Mouse (Mus musculus) left cerebral cortex, adult 6 months (tissue): ENCODE results near the gene Gm5725. TPM values are rescaled to one million over a fixed set of nuclear protein-coding genes. Genes with fewer than 3 reads are reported as not detected.

Experiments used
- long read RNA-seq, 2 experiments: library from polyadenylated mRNA; unstranded; transcript quantifications; one replicate each; pipeline ENCODE4 v2.0.0; 2019 to 2020
- polyA plus RNA-seq: library from polyadenylated mRNA; unstranded; fragments of <200 nt; fragmentation: Nextera tagmentation; gene quantifications from 2 replicates; pipeline ENCODE4 v1.2.3, GENCODE M21; 2021

Gm5725 gene
- polyA plus RNA-seq = not detected in 2 replicates
- long read RNA-seq, experiment 1 = 0 reads
- long read RNA-seq, experiment 2 = 0 reads

GRCm38 (mm10) chr7:21844167-21844566 is at the start of gene Gm5725:
Gene Gm5725 (minus strand): TSS chr7:21844267.

GRCm38 (mm10) chr7:21832051-21832450 is 12.0 kb downstream of the Gm5725 start, which contains the start of gene Vmn1r135:
Gene Vmn1r135 (plus strand): TSS chr7:21832351.

DNA sequence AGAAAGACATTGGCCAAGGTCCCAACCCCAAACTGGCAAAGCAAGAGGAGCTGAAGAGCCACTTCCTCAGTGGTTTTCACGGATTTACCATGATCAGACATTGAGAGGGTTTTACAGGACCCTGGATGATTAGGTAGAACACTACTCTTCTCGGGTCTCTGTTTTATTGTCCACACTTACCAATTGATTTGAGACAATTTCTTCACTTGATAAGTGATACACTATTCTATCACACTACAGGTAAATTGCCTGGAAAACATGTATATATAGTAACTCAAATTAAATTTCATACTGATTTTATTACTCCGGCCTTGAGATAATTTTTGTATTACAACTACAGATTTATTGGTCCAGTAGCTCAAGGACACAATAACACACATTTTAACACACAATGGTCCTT is 47.4 kb downstream of the Gm5725 start, which contains the start of gene Gm4177:
Gene Gm4177, minus strand, starts transcription at position 101 of the 400 bp plus-strand sequence.

Other genes with a start within 250 kb of the Gm5725 start
- gene Vmn1r132, start 230.2 kb downstream of the Gm5725 start, polyA plus RNA-seq = not detected in 2 replicates
- gene Gm4175, start 82.8 kb downstream of the Gm5725 start, polyA plus RNA-seq = not detected in 2 replicates
- gene Gm4177, start 47.5 kb downstream of the Gm5725 start, polyA plus RNA-seq = not detected in 2 replicates
- not detected in 2 replicates for gene Vmn1r135, start 11.9 kb downstream of the Gm5725 start, polyA plus RNA-seq
- gene Gm5891, start 77.0 kb upstream of the Gm5725 start, polyA plus RNA-seq = not detected in 2 replicates
- not detected in 2 replicates for gene Vmn1r137, start 150.3 kb upstream of the Gm5725 start, polyA plus RNA-seq
- not detected in 2 replicates for gene Vmn1r138, start 184.6 kb upstream of the Gm5725 start, polyA plus RNA-seq
- gene Gm6176, start 212.0 kb upstream of the Gm5725 start, polyA plus RNA-seq = not detected in 2 replicates
- gene Vmn1r139, start 224.8 kb upstream of the Gm5725 start, polyA plus RNA-seq = not detected in 2 replicates